ENCODE assay signal across 19 mouse cellular contexts in the genomic region with DNA sequence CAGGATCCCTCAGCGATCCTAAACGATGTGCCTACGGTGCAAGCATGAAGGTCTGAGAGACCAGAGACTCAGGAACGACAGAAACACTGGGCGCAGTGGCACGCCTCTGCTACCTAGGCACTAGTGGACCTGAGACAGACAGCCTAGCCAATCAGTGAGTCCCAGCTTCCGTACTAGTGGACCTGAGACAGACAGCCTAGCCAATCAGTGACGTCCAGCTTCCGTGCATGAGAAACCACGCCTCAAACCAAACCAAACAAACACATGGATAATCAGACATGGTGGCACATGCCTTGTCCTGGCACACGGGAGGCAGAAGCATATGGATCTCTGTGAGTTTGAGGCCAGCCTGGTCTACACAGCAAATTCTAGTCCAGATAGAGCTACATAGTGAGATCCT. TPM values are rescaled to one million over a fixed set of nuclear protein-coding genes. Genes with fewer than 3 reads are reported as not detected.
DNase-seq lines count a peak whose midpoint lies in the region; ATAC-seq lines count a peak whose summit lies in the region.
"Had no signal": no experiment of that assay in that cellular context is flagged by ENCODE, and none has a peak within 500 bp of the region (broad histone marks: within the 10 kb centered on the region; RNA-seq: fewer than 3 reads in every experiment).

No protein-coding gene starts in this region.

- H3K9ac ChIP-seq in embryonic facial prominence, embryonic 13.5 days, result peak overlapping the region; percentile 16; the same call in 1 of the 2 replicates

- H3K9me3 ChIP-seq in embryonic facial prominence, embryonic 13.5 days, result no peaks in the 10 kb centered on the region
- H3K9me3 ChIP-seq in embryonic facial prominence, embryonic 10.5 days, result no peaks in the 10 kb centered on the region
- H3K9me3 ChIP-seq: hindbrain, embryonic 10.5 days had no signal

- H3K27me3 ChIP-seq in embryonic facial prominence, embryonic 13.5 days, result no peaks in the 10 kb centered on the region
- H3K27me3 ChIP-seq in embryonic facial prominence, embryonic 10.5 days (replicated peaks; ENCODE audit: low read depth, poor library complexity, severe bottlenecking), result no peaks in the 10 kb centered on the region

- no peak overlapping the region for H3K27ac ChIP-seq in embryonic facial prominence, embryonic 13.5 days
- H3K27ac ChIP-seq in embryonic facial prominence, embryonic 10.5 days (replicated peaks), result no peak overlapping the region
- H3K27ac ChIP-seq: hindbrain, embryonic 10.5 days had no signal

- WGBS in embryonic facial prominence, embryonic 13.5 days, result 49% methylated on average over 11 of the region's 11 CpGs
- 54% methylated on average over 11 of the region's 11 CpGs for WGBS in embryonic facial prominence, embryonic 10.5 days
- WGBS in large intestine, adult 2 months, result 26% methylated on average over 11 of the region's 11 CpGs

- H3K4me2 ChIP-seq in embryonic facial prominence, embryonic 13.5 days, result no peak overlapping the region

- H3K36me3 ChIP-seq in embryonic facial prominence, embryonic 13.5 days, result no peaks in the 10 kb centered on the region
- no peaks in the 10 kb centered on the region for H3K36me3 ChIP-seq in embryonic facial prominence, embryonic 10.5 days (replicated peaks)
- H3K36me3 ChIP-seq: hindbrain, embryonic 10.5 days had no signal

- DNase-seq in embryonic facial prominence, embryonic 10.5 days (ENCODE audit: low spot score), result no peak
- DNase-seq in R1 (ENCODE audit: low read depth, low spot score), result peak; percentile 77
- DNase-seq in large intestine, adult 2 months (ENCODE audit: low read depth, low spot score), result peak; percentile 24
- no peak for DNase-seq in embryo, embryonic 10 days (ENCODE audit: low spot score)
- no peak for DNase-seq in adrenal gland, adult (ENCODE audit: inconsistent age in 2 of 2, low spot score in 1 of 2)
- DNase-seq in adrenal gland, postnatal 10 days, result no peak
- DNase-seq: adrenal gland, adult 8-10 months; kidney, adult 9 months; midbrain, embryonic 14.5 days; right cerebral cortex, adult 18-20 months; thymus, adult 18-20 months had no signal

- no peak for ATAC-seq in embryonic facial prominence, embryonic 13.5 days (ENCODE audit: insufficient number of reproducible peaks, insufficient read depth, low FRiP score, low TSS enrichment, low read depth)
- ATAC-seq in megakaryocyte progenitor cell, adult 5-6 weeks (replicated peaks; ENCODE audit: poor library complexity), result 0 out of 2 replicates have a peak, but pooled peaks have one; percentile 29

- no peak overlapping the region for H3K4me3 ChIP-seq in embryonic facial prominence, embryonic 13.5 days
- no peak overlapping the region for H3K4me3 ChIP-seq in embryonic facial prominence, embryonic 10.5 days
- H3K4me3 ChIP-seq: hindbrain, embryonic 10.5 days had no signal

- 0 out of 2 replicates have a peak, but pooled peaks cover 2% of the 10 kb centered on the region for H3K4me1 ChIP-seq in embryonic facial prominence, embryonic 13.5 days
- peaks cover 16% of the 10 kb centered on the region for H3K4me1 ChIP-seq in embryonic facial prominence, embryonic 10.5 days

RNA-seq across cellular contexts. Expression of a gene that starts 12.9 kb away (rescaled TPM):
- polyA plus RNA-seq in embryonic facial prominence, embryonic 13.5 days (2015; fragmentation: Nextera tagmentation; extraction: Ambion mirVana), result 0.23 TPM in 1 of 2 replicates, not detected in the other
- polyA plus RNA-seq in embryonic facial prominence, embryonic 10.5 days (2016; fragmentation: Nextera tagmentation; extraction: Ambion mirVana), result 0.27 TPM in 1 of 2 replicates, not detected in the other
- polyA plus RNA-seq in large intestine, adult 2 months (2012; rRNA removed), result not detected in 2 replicates
- total RNA-seq in megakaryocyte progenitor cell, adult 5-6 weeks (2015), result 1.2 TPM in 1 of 2 replicates, not detected in the other
- total RNA-seq in megakaryocyte progenitor cell, adult 5-6 weeks (2017), result 0.79 TPM in 1 of 2 replicates, not detected in the other
- under 1 TPM; 0.27 to 0.54 TPM for total RNA-seq in adrenal gland, postnatal 10 days (2021)
- total RNA-seq: left cerebral cortex, postnatal 25 days had no signal
- polyA plus RNA-seq: lung, embryonic 16.5 days; neural tube, embryonic 11.5 days had no signal

RNA-seq across cellular contexts. Expression of a gene that starts 39.5 kb away (rescaled TPM):
- polyA plus RNA-seq in embryonic facial prominence, embryonic 13.5 days (2015; fragmentation: Nextera tagmentation; extraction: Ambion mirVana), result not detected in 2 replicates
- polyA plus RNA-seq in embryonic facial prominence, embryonic 10.5 days (2016; fragmentation: Nextera tagmentation; extraction: Ambion mirVana), result not detected in 2 replicates
- polyA plus RNA-seq in large intestine, adult 2 months (2012; rRNA removed), result 6.9 and 33.5 TPM in 2 replicates
- total RNA-seq in megakaryocyte progenitor cell, adult 5-6 weeks (2015), result 0.25 TPM in 1 of 2 replicates, not detected in the other
- not detected in 2 replicates for total RNA-seq in megakaryocyte progenitor cell, adult 5-6 weeks (2017)
- not detected for total RNA-seq in adrenal gland, postnatal 10 days (2021)
- total RNA-seq: adrenal gland, adult 8-10 months; heart, adult 8-10 months; layer of hippocampus, adult 8-10 months; left cerebral cortex, postnatal 25 days had no signal
- polyA plus RNA-seq: hindbrain, embryonic 10.5 days; lung, embryonic 16.5 days; midbrain, embryonic 14.5 days; neural tube, embryonic 11.5 days had no signal

RNA-seq across cellular contexts. Expression of a gene that starts 48.3 kb away (rescaled TPM):
- 1,290 and 1,439 TPM in 2 replicates for polyA plus RNA-seq in embryonic facial prominence, embryonic 13.5 days (2015; fragmentation: Nextera tagmentation; extraction: Ambion mirVana)
- 3,458 and 4,025 TPM in 2 replicates for polyA plus RNA-seq in embryonic facial prominence, embryonic 10.5 days (2016; fragmentation: Nextera tagmentation; extraction: Ambion mirVana)
- polyA plus RNA-seq in large intestine, adult 2 months (2012; rRNA removed), result 341 and 516 TPM in 2 replicates
- 336 and 338 TPM in 2 replicates for total RNA-seq in megakaryocyte progenitor cell, adult 5-6 weeks (2015)
- total RNA-seq in megakaryocyte progenitor cell, adult 5-6 weeks (2017), result 357 and 368 TPM in 2 replicates
- total RNA-seq in adrenal gland, postnatal 10 days (2021), result 100 to 1,000 TPM; 442 to 474 TPM

Comparison
In these comparisons a context has a peak if more than half of its experiments do, and no peak if none do; other contexts are left out.
1. DNase-seq: peak in R1 (single experiment) and large intestine, adult 2 months (single experiment); none in embryonic facial prominence, embryonic 10.5 days (single experiment), embryo, embryonic 10 days (single experiment), adrenal gland, adult (0 of 2) and adrenal gland, postnatal 10 days (single experiment).